Mouse (Mus musculus): Measurements from ENCODE around the gene Tmem54. TPM values are rescaled to one million over a fixed set of nuclear protein-coding genes. Genes with fewer than 3 reads are reported as not detected.

Tmem54 gene
- total and polyA plus RNA-seq, 2 experiments from 2014 or later, result 0.19 TPM; not detected in 1

DNA sequence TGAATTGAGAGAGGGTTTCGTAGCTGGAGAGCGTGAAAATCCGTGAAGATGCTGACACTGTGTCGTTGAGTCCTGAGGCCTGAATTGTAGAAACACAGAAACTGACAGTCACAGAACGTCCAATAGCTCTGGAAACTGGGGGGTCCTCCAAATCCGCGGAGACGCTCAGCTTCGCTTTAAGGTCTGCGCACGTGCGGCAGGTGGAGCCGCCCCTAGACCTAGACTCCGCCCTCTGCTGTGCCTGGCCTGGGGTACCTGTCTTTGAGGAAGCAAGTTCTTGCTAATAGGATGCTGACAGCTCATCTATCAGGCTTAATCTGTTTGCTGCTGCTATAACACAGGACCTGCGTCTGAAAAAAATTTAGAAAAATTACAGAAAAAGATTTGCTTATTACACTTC is 10.1 kb upstream of the Tmem54 start:
- Histone ChIP-seq H3K9me3 (ENCODE audit: low read length) (no peaks in the 10 kb centered on the region), H3K4me2 (ENCODE audit: low read depth, low read length) (no peak overlapping the region)
- 34% methylated on average over 15 of the region's 15 CpGs for WGBS

DNA sequence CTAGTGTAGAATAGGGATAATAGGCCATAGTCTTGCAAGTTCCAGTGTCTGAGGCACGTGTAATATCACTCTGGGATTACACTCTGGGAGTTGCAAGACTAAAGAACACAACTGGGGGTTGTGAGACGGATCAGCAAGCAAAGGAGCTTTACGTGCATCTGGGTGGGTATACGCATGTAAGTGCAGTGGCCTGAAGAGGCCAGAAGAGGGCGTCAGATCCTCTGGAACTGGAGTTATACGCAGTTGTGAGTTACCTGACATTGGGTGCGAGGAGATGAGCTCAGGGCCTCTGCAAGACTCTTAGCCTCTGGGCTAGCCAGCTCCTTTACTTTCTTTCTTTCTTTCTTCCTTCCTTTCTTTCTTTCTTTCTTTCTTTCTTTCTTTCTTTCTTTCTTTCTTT is 8.3 kb upstream of the Tmem54 start:
- H3K9ac ChIP-seq (replicated peaks; ENCODE audit: low read length), result no peak overlapping the region
- no peak for ATAC-seq
- H3K4me2 ChIP-seq (ENCODE audit: low read depth, low read length), result no peak overlapping the region
- no peak for DNase-seq (ENCODE audit: low spot score)
- no peak overlapping the region for H3K4me3 ChIP-seq (ENCODE audit: low read length)
- H3K27me3 ChIP-seq (ENCODE audit: insufficient read depth, low read length), result no peaks in the 10 kb centered on the region
- no peak; the same call in 1 of the 2 replicates for TF ChIP-seq CTCF (IDR thresholded peaks at IDR 0.05; ENCODE audit: low read depth)
- H3K4me1 ChIP-seq (ENCODE audit: insufficient read depth, low read length), result no peaks in the 10 kb centered on the region
- H3K9me3 ChIP-seq (ENCODE audit: low read length), result no peaks in the 10 kb centered on the region
- no peaks in the 10 kb centered on the region for H3K36me3 ChIP-seq (ENCODE audit: insufficient read depth, low read length)
- H3K27ac ChIP-seq, result no peak overlapping the region
- WGBS, result 79% methylated on average over 7 of the region's 7 CpGs

More for the DNA sequence above, 10.1 kb upstream of the Tmem54 start:
- H3K27ac ChIP-seq, result no peak overlapping the region
- DNase-seq (ENCODE audit: low spot score) (no peak), ATAC-seq (no peak)
- H3K4me1 ChIP-seq (ENCODE audit: insufficient read depth, low read length), result no peaks in the 10 kb centered on the region
- no peak for TF ChIP-seq CTCF (IDR thresholded peaks at IDR 0.05; ENCODE audit: low read depth)
- H3K9ac ChIP-seq (replicated peaks; ENCODE audit: low read length), result no peak overlapping the region
- H3K36me3 ChIP-seq (ENCODE audit: insufficient read depth, low read length), result no peaks in the 10 kb centered on the region
- no peaks in the 10 kb centered on the region for H3K27me3 ChIP-seq (ENCODE audit: insufficient read depth, low read length)
- H3K4me3 ChIP-seq (ENCODE audit: low read length), result no peak overlapping the region

DNA sequence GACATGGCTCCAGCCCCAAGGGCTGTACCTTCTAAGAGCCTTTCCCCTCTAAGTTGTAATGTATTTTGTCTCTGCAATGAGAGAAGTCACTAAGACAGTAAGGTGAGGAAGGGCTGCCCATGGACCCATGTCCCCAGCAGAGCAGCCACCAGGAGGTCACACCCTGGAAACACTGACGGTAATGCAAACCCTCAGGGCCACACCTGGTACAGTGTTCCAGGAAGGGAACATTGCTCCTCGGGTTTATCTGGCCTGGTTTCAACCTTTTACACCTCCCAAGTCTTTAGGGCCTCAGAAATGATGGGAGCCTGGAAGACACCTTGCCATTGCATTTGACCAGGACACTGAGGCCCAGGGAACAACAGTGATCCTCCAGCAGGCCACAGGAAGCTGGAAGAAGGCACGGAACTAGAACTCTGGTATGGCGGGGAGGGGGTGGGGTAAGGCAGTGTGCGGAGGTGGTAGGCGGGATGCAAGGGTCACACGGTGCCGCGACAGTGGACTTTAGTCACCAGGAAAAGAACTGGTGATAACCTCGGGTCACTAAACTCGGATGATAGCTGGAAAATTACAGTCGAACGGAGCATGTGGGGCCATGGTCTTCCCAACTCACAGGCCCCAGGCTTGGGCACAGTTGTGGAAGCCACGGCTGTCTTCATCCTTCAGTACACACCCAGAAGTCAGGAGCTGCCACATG is 3.1 kb upstream of the Tmem54 start:
- H3K4me2 ChIP-seq (ENCODE audit: low read depth, low read length), result no peak overlapping the region
- H3K36me3 ChIP-seq (ENCODE audit: insufficient read depth, low read length), result no peaks in the 10 kb centered on the region
- TF ChIP-seq CTCF (IDR thresholded peaks at IDR 0.05; ENCODE audit: low read depth), result no peak
- H3K9me3 ChIP-seq (ENCODE audit: low read length), result no peaks in the 10 kb centered on the region
- no peak overlapping the region for H3K4me3 ChIP-seq (ENCODE audit: low read length)
- no peak overlapping the region for H3K9ac ChIP-seq (replicated peaks; ENCODE audit: low read length)
- no peak overlapping the region for H3K27ac ChIP-seq
- 84% methylated on average over 14 of the region's 14 CpGs for whole genome bisulfite sequencing
- ATAC-seq (no peak), DNase-seq (ENCODE audit: low spot score) (no peak)
- H3K4me1 ChIP-seq (ENCODE audit: insufficient read depth, low read length), result 0 out of 2 replicates have a peak, but pooled peaks cover 3% of the 10 kb centered on the region
- H3K27me3 ChIP-seq (ENCODE audit: insufficient read depth, low read length), result peaks cover 26% of the 10 kb centered on the region

DNA sequence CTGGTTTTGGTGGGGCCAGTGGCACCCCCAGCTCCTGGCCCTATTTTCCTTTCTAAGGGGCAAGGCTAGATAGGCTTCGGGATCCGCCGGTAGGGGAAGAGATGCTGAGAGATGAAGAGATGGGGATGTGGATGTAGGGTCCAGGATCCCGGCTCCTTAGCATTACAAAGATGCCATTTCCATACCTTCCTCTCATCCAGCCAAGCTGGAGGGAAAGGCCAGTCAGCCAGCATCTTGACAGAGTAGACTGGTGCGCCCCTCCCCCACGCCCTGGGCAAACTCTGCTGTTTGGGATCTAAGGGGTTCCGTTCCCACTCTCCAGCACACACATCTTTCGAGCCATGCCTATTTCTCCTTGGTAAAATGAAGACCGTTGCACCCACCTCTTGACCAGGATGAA is 725 bp downstream of the Tmem54 start:
- no peaks in the 10 kb centered on the region for H3K9me3 ChIP-seq (ENCODE audit: low read length)
- H3K9ac ChIP-seq (replicated peaks; ENCODE audit: low read length), result no peak overlapping the region
- 30% methylated on average over 9 of the region's 9 CpGs for WGBS
- H3K27ac ChIP-seq, result no peak overlapping the region
- H3K4me2 ChIP-seq (ENCODE audit: low read depth, low read length), result no peak overlapping the region
- ATAC-seq (no peak), DNase-seq (ENCODE audit: low spot score) (no peak)
- no peak for TF ChIP-seq CTCF (IDR thresholded peaks at IDR 0.05; ENCODE audit: low read depth)
- H3K4me1 ChIP-seq (ENCODE audit: insufficient read depth, low read length), result 0 out of 2 replicates have a peak, but pooled peaks cover 3% of the 10 kb centered on the region
- peaks cover 26% of the 10 kb centered on the region for H3K27me3 ChIP-seq (ENCODE audit: insufficient read depth, low read length)
- no peaks in the 10 kb centered on the region for H3K36me3 ChIP-seq (ENCODE audit: insufficient read depth, low read length)
- no peak overlapping the region for H3K4me3 ChIP-seq (ENCODE audit: low read length)

DNA sequence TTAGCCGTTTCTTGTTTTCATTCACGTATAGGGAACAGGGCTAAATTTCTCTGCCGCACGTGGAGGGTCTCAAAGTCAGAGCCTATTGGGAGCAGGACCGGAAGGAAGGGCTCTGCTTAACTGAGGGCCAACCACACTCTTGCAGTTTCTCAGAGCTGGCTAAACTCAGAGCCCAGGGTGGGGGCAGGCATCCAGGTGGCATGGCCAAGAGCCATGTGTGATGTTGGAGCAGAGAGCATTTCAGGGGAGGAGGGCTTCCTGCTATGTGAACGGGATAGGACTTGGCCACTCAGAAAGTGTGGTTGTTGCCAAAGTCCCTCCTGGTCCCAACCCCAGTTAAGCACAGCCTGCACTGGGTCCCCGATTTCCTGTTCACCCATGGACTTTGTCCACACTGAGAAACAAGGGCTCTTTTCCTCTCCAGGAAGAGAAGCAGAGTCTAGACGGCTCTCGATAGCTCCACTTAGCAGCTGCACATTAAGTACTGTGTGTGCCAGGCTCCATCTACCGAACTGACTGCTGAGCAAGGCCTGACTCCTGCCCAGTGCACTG is 2.1 kb downstream of the Tmem54 start:
- no peak for DNase-seq (ENCODE audit: low spot score)
- TF ChIP-seq CTCF (IDR thresholded peaks at IDR 0.05; ENCODE audit: low read depth), result no peak

DNA sequence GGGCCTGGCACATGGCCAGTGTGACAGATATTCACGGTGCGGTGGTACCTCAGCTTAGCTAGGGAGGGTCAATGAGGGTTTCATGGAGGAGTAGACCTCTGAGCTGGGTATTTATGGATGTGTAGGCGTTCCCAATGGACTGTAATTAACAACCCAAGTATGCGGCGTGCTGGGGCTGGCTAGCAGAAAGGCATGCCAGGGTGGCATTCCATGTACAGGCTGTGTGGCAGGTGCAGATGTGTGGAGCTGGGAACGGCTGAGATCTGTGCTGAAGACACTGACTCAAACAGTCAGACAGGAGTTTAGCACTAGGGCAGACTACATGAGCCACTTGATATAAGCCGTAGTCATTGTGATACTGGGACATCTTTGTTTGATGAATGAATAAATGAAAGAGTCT is 3.3 kb downstream of the Tmem54 start:
- no peak overlapping the region for H3K4me2 ChIP-seq (ENCODE audit: low read depth, low read length)
- 72% methylated on average over 7 of the region's 7 CpGs for WGBS

More for the DNA sequence above, 2.1 kb downstream of the Tmem54 start:
- H3K4me1 ChIP-seq (ENCODE audit: insufficient read depth, low read length), result 0 out of 2 replicates have a peak, but pooled peaks cover 3% of the 10 kb centered on the region
- H3K27ac ChIP-seq, result no peak overlapping the region
- H3K9ac ChIP-seq (replicated peaks; ENCODE audit: low read length), result no peak overlapping the region
- H3K9me3 ChIP-seq (ENCODE audit: low read length), result no peaks in the 10 kb centered on the region
- no peak overlapping the region for H3K4me3 ChIP-seq (ENCODE audit: low read length)
- H3K4me2 ChIP-seq (ENCODE audit: low read depth, low read length), result no peak overlapping the region
- peaks cover 26% of the 10 kb centered on the region for H3K27me3 ChIP-seq (ENCODE audit: insufficient read depth, low read length)
- H3K36me3 ChIP-seq (ENCODE audit: insufficient read depth, low read length), result no peaks in the 10 kb centered on the region
- ATAC-seq, result no peak
- WGBS, result 55% methylated on average over 10 of the region's 10 CpGs

DNA sequence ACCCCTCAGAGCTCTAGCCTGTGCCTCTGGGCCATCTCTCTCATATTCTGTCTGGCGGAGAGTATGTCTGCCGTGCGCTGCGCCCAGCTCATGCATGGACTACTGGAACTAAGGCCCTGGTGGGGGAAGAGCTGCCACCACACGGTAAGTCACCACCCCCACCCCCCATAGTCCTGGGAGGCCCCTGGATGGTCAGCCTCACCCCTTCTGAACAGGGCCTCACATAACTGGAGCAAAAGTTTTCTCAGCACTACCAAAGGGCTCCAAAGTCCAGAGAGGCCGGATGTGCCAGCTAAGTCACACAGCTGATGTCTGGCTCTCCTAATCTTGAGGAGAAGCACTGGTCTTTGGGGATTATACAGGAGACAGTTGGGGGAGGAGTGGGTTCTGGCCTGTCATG is 5.5 kb downstream of the Tmem54 start:
- DNase-seq (ENCODE audit: low spot score) (no peak), ATAC-seq (no peak)
- Histone ChIP-seq H3K9ac (replicated peaks; ENCODE audit: low read length) (no peak overlapping the region), H3K9me3 (ENCODE audit: low read length) (no peaks in the 10 kb centered on the region), H3K4me1 (ENCODE audit: insufficient read depth, low read length) (peaks cover 7% of the 10 kb centered on the region; the same call in 1 of the 2 replicates), H3K27ac (no peak overlapping the region), H3K4me2 (ENCODE audit: low read depth, low read length) (no peak overlapping the region), H3K27me3 (ENCODE audit: insufficient read depth, low read length) (0 out of 2 replicates have a peak, but pooled peaks cover 5% of the 10 kb centered on the region), H3K4me3 (ENCODE audit: low read length) (no peak overlapping the region), H3K36me3 (ENCODE audit: insufficient read depth, low read length) (no peaks in the 10 kb centered on the region)
- WGBS, result 86% methylated on average over 6 of the region's 6 CpGs
- no peak for TF ChIP-seq CTCF (IDR thresholded peaks at IDR 0.05; ENCODE audit: low read depth)

More for the DNA sequence above, 3.3 kb downstream of the Tmem54 start:
- ATAC-seq (no peak), DNase-seq (ENCODE audit: low spot score) (no peak)
- Histone ChIP-seq H3K4me1 (ENCODE audit: insufficient read depth, low read length) (peaks cover 7% of the 10 kb centered on the region; the same call in 1 of the 2 replicates), H3K36me3 (ENCODE audit: insufficient read depth, low read length) (no peaks in the 10 kb centered on the region), H3K9me3 (ENCODE audit: low read length) (no peaks in the 10 kb centered on the region), H3K9ac (replicated peaks; ENCODE audit: low read length) (no peak overlapping the region), H3K27me3 (ENCODE audit: insufficient read depth, low read length) (peaks cover 25% of the 10 kb centered on the region), H3K4me3 (ENCODE audit: low read length) (no peak overlapping the region), H3K27ac (no peak overlapping the region)
- no peak for TF ChIP-seq CTCF (IDR thresholded peaks at IDR 0.05; ENCODE audit: low read depth)
